Mouse (Mus musculus): Measurements from ENCODE around the gene Fat2. TPM values are rescaled to one million over a fixed set of nuclear protein-coding genes. Genes with fewer than 3 reads are reported as not detected.

The Fat2 gene
- polyA plus RNA-seq, 1 experiment = not detected

DNA sequence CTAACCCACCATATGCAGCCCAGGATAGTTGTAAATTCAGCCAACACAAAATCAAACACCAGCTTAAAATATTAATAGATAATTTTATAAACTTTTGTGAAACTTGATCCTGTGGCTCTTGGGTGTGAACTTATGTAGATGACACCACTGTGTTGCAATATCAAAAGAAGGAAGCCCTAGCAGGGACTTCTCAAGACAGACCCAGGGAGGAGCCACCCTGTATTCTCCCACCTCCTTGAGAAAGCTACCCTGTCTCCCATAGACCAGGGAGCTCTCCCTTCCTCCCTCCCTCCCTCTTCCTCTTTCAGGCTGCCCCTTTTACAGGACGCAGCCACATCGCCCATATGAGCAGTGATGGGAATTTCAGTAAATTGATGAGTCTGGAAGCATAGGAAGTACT, 4.4 kb upstream of the Fat2 start:
- TF ChIP-seq GATA1 (IDR thresholded peaks at IDR 0.05; ENCODE audit: low read length) = no peak

DNA sequence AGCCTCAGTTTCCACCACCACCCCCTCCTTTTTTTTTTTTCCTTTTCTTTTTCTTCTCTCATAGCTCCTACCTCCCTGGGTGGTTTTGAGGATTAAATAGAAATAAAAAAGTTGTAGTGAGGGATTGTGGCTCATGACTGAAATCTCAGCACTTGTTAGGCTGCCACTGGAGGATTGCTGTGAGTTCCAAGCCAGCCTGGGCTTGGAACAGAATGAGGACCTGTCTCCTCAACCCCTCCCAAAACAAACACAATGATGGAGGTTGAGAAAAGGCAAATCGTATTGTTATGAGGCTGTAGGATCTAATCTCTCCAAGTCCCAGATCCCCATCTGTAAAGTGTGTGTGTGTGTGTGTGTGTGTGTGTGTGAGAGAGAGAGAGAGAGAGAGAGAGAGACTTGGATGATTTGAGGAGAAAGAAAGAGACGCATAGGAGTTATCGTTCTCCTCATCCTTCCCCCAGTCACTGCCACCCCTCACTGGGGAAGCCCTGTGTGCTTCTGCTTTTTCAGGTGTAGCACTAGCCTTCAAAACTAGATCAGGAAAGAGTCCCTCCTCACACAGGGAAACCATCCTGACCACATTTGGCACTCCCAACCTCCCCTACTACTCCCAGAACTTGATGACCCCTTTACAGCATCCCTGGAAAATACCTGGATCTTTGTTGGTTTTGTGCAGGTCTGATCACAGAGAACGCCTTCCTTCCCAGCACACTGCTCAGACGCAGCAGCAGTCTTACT, 837 bp upstream of the Fat2 start:
- no peak for TF ChIP-seq GATA1 (IDR thresholded peaks at IDR 0.05; ENCODE audit: low read length)

DNA sequence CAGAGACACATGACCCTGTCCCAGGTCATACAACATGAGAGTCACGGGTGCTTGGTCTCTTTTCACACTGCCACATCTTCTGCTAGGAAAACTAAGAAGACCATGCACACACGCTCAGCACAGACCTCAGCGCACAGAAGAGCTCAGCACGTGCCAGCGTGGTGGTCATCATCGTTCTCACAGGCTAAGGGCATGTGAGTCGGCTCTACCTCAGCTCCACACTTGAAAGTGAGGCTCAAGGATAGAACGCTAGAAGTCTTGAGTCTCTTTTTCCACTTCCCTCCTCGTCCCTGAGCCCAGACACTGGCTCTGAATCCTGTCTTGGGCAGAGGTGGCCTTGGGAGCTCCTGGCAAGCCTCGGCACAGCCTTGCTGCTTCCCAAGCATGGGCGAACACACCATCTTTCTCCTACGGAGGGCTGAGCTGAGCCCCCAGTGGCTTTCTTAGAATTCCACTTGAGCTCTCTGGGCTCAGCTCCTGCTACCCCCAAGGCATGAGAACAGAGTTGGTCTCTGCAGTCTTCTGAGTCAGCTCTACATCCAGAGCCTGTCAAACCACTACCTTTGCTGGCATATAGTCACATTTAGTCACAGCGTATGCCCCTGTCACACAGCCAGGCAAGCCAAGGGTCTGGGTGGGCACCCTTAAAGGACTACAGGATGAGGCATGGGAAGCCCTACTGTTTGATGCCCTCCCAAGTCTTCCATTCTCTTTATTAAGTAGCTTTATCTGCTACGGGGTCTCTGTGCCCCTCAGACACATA, 869 bp downstream of the Fat2 start:
- TF ChIP-seq GATA1 (IDR thresholded peaks at IDR 0.05; ENCODE audit: low read length) = no peak

DNA sequence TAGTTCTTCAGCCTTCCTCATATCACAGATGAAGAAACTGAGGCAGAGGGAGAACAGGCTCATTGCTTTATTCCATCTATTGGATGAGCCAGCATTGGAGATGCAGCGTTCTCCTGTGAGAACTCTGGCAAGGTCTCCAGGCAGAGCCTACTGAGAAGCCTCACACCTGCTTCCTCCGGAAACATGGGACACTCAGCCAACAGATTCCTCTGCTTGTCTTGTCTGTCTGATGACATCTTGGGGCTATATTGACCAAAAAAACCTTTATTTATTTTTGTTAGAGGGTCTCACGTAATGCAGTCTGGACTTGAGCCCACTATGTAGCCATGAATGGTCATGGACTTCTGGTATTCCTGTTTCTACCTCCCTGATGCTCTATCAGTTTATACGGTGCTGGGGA, 1.8 kb downstream of the Fat2 start:
- TF ChIP-seq GATA1 (IDR thresholded peaks at IDR 0.05; ENCODE audit: low read length) = no peak

DNA sequence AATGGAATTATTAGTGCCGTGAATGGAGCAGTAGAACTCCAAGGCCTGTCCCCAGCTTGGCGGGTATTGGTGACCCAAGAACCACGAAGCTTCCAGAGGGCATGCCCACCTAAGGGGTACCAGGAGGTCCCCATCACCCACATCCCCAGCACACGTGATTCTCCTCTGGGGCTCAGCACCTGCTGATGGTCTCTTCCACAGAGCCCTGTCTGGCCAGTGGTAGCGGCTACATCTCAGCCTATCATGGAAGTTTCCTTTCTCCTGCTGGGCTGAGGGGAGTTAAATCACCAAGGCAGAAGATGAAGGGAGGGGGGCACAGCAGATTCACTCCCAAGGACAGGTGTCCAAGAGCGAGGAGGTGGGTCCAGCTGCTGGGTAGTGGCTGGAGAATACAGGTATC, 2.3 kb downstream of the Fat2 start:
- TF ChIP-seq GATA1 (IDR thresholded peaks at IDR 0.05; ENCODE audit: low read length) = no peak

DNA sequence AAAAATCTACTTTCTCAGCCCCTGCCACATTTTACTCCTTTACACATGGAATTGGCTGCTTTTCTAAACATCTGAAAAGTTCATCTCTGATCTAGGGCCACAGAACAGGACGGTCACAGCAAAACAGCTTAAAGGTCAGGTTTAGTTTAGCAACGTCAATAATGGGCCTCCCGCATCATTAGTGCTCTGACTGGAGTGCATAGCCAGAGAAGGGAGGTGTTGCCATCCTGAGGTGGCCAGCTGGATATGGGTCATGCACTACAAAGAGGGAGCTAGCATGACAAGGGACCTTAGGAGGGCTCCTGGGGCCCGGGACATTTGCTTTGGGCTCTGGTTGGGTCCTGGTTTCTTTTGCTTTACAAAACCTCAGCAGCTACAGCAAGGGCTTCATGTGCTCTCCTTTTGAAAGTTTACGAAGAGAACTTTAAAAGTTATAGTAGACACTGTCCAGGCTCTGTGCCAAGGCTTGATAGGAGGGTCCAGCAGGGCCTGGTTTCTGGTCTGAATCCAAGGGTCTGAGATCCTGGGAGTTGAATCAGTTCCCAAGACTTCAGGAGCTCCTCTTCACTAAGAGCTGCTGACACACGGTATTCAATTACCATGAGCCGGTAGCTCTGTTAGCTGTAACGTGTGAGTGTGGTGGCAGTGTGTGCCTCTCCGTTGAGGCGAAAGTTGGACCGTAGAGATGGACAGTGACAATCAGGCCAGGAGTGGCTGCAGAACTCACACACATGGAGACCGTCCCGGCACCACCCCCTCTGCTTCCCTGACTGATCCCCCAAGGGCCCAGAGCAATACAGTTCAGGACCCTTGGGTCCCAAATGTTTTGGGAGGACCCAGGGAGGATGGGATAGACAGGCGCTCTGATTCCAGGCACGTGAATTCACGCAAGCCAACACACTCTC, 6.2 kb downstream of the Fat2 start:
- no peak for TF ChIP-seq GATA1 (IDR thresholded peaks at IDR 0.05; ENCODE audit: low read length)

DNA sequence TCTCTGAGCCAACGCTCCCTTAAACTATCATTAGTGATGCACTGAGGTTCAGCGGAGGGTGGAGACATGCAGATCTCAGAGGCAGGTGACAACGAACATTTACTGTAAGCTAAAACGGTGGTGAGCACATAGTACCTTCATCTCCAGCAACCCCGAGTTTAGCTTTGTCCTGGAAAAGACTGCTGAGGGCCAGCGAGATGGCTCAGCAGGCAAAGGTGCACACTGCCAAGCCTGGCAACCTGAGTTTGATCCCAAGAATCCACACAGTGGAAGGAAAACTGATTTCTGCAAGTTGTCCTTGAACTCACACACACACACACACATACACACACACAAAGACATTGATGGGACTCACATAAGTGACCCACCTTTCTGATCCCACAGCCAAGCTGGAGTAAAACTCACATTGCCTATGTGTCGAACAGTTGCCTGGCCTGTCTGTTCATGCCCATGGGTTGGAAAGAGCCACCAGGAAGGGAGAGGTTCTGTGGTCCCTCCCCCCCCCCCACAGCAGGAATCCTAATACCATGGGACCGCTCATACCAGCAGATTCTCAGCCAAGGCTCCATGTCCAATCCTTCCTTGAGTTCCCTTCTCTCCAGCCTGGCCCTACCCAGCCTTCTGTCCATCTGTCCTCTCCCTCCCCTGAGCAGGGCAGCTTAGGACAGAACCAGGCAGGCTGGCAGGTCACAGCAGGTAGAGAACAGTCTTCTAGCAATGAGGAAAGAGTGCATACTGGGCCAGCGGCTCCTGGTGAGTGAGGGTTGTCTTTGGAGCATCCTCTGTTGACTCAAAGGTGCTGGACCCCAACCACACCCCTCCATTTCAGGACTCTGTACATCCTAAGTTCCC, 8.6 kb downstream of the Fat2 start:
- no peak for TF ChIP-seq GATA1 (IDR thresholded peaks at IDR 0.05; ENCODE audit: low read length)

DNA sequence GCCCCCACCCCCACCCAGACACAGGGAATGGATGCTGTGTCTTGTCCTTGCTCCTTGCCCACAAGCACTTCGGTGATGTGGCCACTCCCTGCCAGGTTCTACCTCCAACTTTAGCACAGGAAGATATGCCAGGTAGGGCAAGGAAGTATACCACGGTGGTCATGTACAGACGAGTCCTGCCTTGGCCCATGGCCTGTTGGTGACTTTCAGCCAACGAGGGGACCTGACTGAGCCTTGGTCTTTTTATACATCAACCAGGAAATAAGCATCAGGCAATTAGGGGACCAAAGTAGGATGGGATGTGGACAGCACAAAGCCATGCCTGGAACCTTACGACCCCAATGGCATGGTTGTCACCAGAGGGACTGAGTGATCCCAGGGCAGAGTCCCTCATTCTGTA, 9.3 kb downstream of the Fat2 start:
- TF ChIP-seq GATA1 (IDR thresholded peaks at IDR 0.05; ENCODE audit: low read length) = no peak

DNA sequence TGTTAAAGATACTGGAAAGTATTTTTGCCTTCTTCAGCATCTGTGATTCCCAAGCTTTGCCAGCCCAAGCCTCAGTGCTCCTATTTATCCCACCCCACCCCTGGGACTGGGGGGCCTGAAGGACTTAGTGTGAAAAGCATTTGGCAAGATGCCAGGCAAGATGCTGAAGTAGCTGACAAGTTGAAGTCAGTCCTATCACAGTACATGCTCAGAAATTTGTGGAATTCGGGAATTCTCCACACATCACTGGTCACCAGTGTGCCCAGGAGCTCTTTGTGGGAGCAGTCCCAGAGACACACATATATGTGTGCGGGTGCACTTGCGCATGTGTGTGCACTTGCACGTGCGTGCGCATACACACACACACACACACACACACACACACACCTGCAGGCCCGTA, 10.2 kb downstream of the Fat2 start:
- no peak for TF ChIP-seq GATA1 (IDR thresholded peaks at IDR 0.05; ENCODE audit: low read length)

DNA sequence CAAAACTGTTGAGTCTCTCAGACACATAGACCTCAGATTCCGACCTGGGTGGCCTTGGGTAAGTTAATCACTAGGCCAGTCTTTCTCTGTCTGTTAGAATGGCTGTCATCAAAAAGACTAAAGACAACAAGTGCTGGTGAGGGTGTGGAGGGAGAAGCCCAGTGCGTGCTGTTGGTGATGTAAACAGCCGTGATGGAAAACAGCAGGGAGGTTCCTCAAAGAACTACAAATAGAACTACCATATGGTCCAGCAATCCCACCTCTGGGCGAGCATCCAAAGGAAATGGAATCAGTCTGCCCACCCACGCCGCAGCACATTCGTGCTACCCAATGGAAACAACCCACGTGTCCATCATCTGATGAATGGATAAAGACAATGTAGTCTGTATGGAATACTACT, 12.5 kb downstream of the Fat2 start:
- TF ChIP-seq GATA1 (IDR thresholded peaks at IDR 0.05; ENCODE audit: low read length) = no peak

DNA sequence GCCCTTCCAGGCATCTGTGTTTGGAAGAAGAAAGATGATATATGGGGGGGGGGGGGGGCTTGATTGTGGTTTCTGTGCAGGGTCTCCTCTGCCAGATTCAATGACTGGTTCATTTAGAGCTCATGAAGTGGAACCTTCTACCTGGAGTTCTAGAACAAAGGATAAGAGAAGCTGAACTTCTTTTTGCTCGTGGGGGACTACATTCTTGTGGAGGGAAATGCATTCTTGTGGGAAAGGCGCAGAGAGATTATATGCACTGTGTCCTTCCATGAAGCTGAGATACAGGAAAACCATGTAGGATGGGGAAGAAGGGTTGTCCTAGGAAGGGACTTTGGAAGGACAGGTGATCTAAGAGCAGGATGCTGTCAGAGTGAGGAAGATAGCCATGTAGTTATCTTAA, 15.4 kb downstream of the Fat2 start:
- no peak for TF ChIP-seq GATA1 (IDR thresholded peaks at IDR 0.05; ENCODE audit: low read length)

DNA sequence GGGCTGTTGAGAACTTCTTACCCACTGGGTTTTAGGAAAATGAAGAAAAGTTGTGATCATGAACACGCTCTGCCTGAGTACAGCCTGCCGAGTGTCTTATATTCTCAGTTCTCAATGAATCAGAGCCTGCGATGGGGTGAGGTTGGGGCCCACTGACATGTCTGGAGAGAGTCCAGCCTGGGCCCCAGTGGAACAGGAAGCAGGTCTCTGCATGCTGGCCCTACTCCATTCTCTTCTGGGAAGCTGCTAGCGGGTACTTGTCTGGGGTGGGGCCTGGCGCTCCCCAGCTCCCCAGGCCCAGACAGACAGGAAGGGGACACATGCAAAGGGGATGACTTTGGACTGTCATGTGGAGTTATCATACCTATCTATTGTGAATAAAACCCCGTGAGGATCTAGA, 20.4 kb downstream of the Fat2 start:
- no peak for TF ChIP-seq GATA1 (IDR thresholded peaks at IDR 0.05; ENCODE audit: low read length)

DNA sequence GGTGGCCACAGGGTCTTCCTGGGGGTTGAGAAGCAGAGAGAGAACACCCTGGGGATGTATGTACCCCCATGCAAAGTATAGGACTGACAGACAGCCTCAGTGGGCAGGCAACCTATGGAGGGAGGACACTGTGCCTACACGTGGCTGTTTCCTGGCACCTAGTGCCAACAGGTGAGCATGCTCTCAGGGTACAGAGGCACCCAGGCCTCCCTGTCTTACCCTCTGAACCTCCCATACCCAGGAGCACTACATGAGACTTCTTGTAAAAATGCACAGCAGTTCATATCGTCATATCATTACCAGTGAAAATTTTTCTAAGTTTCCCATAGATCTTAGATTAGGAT, 21.7 kb downstream of the Fat2 start:
- no peak for TF ChIP-seq GATA1 (IDR thresholded peaks at IDR 0.05; ENCODE audit: low read length)

DNA sequence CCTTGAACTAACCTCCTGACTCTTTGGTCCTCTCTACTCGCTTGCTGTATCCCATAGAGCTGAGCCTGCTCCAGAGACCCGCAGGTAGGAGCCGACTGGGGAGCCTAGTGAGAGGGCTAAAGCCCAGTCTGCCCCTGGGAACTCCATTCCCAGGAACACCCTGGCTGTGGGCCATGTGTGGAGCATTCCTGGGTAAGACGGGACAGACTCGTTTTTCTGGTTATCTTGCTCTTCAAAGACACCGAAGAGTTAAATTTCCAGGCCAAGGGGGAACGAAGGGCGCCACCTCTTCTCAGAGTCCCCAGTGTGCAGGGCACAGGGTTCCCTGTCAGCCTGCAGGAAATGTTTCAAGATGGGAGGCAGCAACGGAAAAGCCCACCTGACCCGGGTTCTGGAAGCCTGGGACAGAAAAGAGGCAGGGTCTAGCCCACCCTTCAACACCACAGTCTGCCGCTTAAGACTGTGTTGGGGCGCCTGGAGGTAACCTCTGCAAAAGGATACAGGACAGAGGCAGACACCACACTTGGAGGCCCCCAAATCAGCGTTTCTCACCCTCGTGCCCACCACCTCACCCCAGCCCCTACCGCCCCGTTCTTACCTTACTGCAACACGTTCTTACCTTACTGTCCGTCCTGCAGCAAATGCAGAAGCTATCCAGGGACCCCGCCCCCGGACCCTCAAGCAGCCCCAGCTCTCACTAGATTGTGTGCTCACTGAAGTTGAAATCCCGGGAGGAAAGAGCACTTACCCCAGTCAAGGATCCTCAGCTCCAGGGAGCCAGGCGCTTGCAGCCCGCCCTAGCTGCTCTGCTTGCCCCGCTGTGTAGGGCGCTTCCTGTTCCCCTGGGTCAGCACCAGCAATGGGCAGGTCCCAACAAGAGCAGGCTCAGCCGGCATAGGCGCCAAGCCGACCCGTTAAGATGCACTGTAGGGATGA, 22.3 kb downstream of the Fat2 start:
- TF ChIP-seq GATA1 (IDR thresholded peaks at IDR 0.05; ENCODE audit: low read length) = no peak
